In the genomic region with DNA sequence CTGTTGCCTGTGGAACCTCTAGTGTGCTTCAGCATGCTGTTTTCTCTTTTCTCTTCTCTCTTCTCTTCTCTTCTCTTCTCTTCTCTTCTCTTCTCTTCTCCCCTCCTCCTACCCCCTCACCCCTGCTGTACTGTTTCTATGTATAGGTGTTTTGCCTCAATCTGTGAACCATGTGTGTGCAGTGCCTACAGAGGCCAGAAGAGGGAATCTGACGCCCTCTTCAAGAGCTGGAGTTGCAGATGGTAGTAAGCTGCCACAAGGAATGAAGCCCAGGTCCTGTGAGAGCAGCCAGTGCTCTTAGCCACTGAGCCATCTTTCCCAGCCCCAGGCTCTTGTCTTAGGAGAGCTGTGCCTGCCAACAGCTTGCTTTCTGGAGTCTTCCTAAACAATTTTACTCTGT, we compare ENCODE assay signal across 15 mouse cellular contexts. TPM values are rescaled to one million over a fixed set of nuclear protein-coding genes. Genes with fewer than 3 reads are reported as not detected.
DNase-seq lines count a peak whose midpoint lies in the region; ATAC-seq and TF ChIP-seq lines count a peak whose summit lies in the region.
"Had no signal": no experiment of that assay in that cellular context is flagged by ENCODE, and none has a peak within 500 bp of the region (broad histone marks: within the 10 kb centered on the region; RNA-seq: fewer than 3 reads in every experiment).

No protein-coding gene starts in this region.

- in situ Hi-C loops in CH12.LX (cut with MboI; ENCODE audit: low pct_ligation_motif_present, low pct_unique_long_range_greater_than_20kb, low sequenced_read_pairs) = no loop called here

- dilution Hi-C loops in CH12.LX (cut with MboI; ENCODE audit: extremely low pct_ligation_motif_present, extremely low pct_unique_long_range_greater_than_20kb, low sequenced_read_pairs) = no loop called here

- no peak overlapping the region for H3K4me2 ChIP-seq in heart, embryonic 15.5 days
- H3K4me2 ChIP-seq in lung, embryonic 14.5 days = no peak overlapping the region
- no peak overlapping the region for H3K4me2 ChIP-seq in CH12.LX (ENCODE audit: insufficient read depth, low read depth, poor library complexity, severe bottlenecking)
- H3K4me2 ChIP-seq in intestine, embryonic 16.5 days (ENCODE audit: low read depth, low read length) = no peak overlapping the region
- H3K4me2 ChIP-seq: forebrain, embryonic 15.5 days; limb, embryonic 12.5 days had no signal

- H3K27ac ChIP-seq in heart, embryonic 15.5 days = peak overlapping the region; percentile 9; the same call in 1 of the 2 replicates
- no peak overlapping the region for H3K27ac ChIP-seq in lung, embryonic 14.5 days (ENCODE audit: low read depth)
- no peak overlapping the region for H3K27ac ChIP-seq in CH12.LX (ENCODE audit: insufficient read depth, low read depth)
- no peak overlapping the region for H3K27ac ChIP-seq in intestine, embryonic 16.5 days (ENCODE audit: low read length)
- H3K27ac ChIP-seq: forebrain, embryonic 15.5 days; limb, embryonic 12.5 days had no signal

- no peak overlapping the region for H3K9ac ChIP-seq in heart, embryonic 15.5 days
- no peak overlapping the region for H3K9ac ChIP-seq in lung, embryonic 14.5 days
- H3K9ac ChIP-seq in CH12.LX (ENCODE audit: insufficient read depth, low read depth) = no peak overlapping the region
- H3K9ac ChIP-seq in intestine, embryonic 16.5 days (ENCODE audit: low read depth, low read length) = no peak overlapping the region
- H3K9ac ChIP-seq: forebrain, embryonic 15.5 days; limb, embryonic 12.5 days had no signal

- no peak for DNase-seq in heart, postnatal 14 days
- no peak for DNase-seq in lung, embryonic 14.5 days
- no peak for DNase-seq in lung, postnatal 10 days
- peak; percentile 29 for DNase-seq in CH12.LX (ENCODE audit: extremely low read depth)
- no peak for DNase-seq in layer of hippocampus, postnatal 25 days (ENCODE audit: extremely low spot score in 1 of 2, low spot score in 1 of 2)
- DNase-seq: cerebellum, adult 8-10 months; gastrocnemius, postnatal 25 days; kidney, postnatal 14 days; layer of hippocampus, postnatal 36 days; lung, adult 2 months had no signal

- H3K4me1 ChIP-seq in heart, embryonic 15.5 days (replicated peaks) = no peaks in the 10 kb centered on the region
- no peaks in the 10 kb centered on the region for H3K4me1 ChIP-seq in lung, embryonic 14.5 days (ENCODE audit: insufficient read depth)
- H3K4me1 ChIP-seq in CH12.LX (ENCODE audit: control insufficient read depth in 1 of 2, insufficient read depth in 2 of 2) = no peaks in the 10 kb centered on the region
- no peaks in the 10 kb centered on the region for H3K4me1 ChIP-seq in intestine, embryonic 16.5 days (ENCODE audit: control insufficient read depth, insufficient read depth, low read length)
- H3K4me1 ChIP-seq: forebrain, embryonic 15.5 days had no signal

- no peak for TF ChIP-seq POLR2A in CH12.LX (IDR thresholded peaks at IDR 0.05; ENCODE audit: low read depth, low read length)

- TF ChIP-seq EP300 in CH12.LX (IDR thresholded peaks at IDR 0.05; ENCODE audit: low read length) = no peak

- whole genome bisulfite sequencing in heart, embryonic 15.5 days = 42% methylated on average over 1 of the region's 1 CpGs
- WGBS in lung, embryonic 14.5 days = 56% methylated on average over 1 of the region's 1 CpGs
- 55% methylated on average over 1 of the region's 1 CpGs for WGBS in intestine, embryonic 16.5 days

- peak; percentile 38 for TF ChIP-seq RAD21 in CH12.LX (IDR thresholded peaks at IDR 0.05; ENCODE audit: low read depth, low read length)

- H3K27me3 ChIP-seq in heart, embryonic 15.5 days = no peaks in the 10 kb centered on the region
- no peaks in the 10 kb centered on the region for H3K27me3 ChIP-seq in lung, embryonic 14.5 days (ENCODE audit: insufficient read depth, low read length)
- no peaks in the 10 kb centered on the region for H3K27me3 ChIP-seq in CH12.LX (replicated peaks)
- H3K27me3 ChIP-seq in intestine, embryonic 16.5 days (replicated peaks; ENCODE audit: control insufficient read depth, insufficient read depth, low read length) = no peaks in the 10 kb centered on the region
- H3K27me3 ChIP-seq: forebrain, embryonic 15.5 days; limb, embryonic 12.5 days had no signal

- intact Hi-C loops in heart, postnatal 14 days (cut with DNase I) = no loop called here

- no peak overlapping the region for H3K4me3 ChIP-seq in heart, embryonic 15.5 days
- no peak overlapping the region for H3K4me3 ChIP-seq in lung, embryonic 14.5 days (ENCODE audit: low read depth, low read length)
- no peak overlapping the region for H3K4me3 ChIP-seq in CH12.LX (replicated peaks in 1 of 3; ENCODE audit: low read depth in 2 of 3, low read length in 2 of 3, poor library complexity in 1 of 3)
- H3K4me3 ChIP-seq in intestine, embryonic 16.5 days (ENCODE audit: low read length) = no peak overlapping the region
- H3K4me3 ChIP-seq: forebrain, embryonic 15.5 days; limb, embryonic 12.5 days had no signal

- ATAC-seq in heart, embryonic 15.5 days (replicated peaks; ENCODE audit: insufficient number of reproducible peaks, insufficient read depth, low FRiP score, low read depth) = no peak
- no peak for ATAC-seq in lung, embryonic 14.5 days (ENCODE audit: insufficient read depth)
- ATAC-seq in megakaryocyte progenitor cell, adult 5-6 weeks (replicated peaks; ENCODE audit: poor library complexity) = 0 out of 2 replicates have a peak, but pooled peaks have one; percentile 46
- ATAC-seq in intestine, embryonic 16.5 days = no peak
- ATAC-seq: forebrain, embryonic 15.5 days had no signal

- peak; percentile 30; the same call in 1 of the 2 replicates for TF ChIP-seq CTCF in lung, embryonic 14.5 days (IDR thresholded peaks at IDR 0.05; ENCODE audit: low read depth)
- TF ChIP-seq CTCF in CH12.LX (conservative IDR thresholded peaks at IDR 0.05 in 1 of 2, IDR thresholded peaks at IDR 0.05 in 1 of 2; ENCODE audit: low read depth in 2 of 2, low read length in 2 of 2) = peak in 1 of 2 experiments; percentile 49; a peak in 2 of 4 replicates

- H3K79me2 ChIP-seq in CH12.LX (replicated peaks; ENCODE audit: control insufficient read depth, extremely low read depth, insufficient read depth, poor library complexity, severe bottlenecking) = no peaks in the 10 kb centered on the region

- H3K9me3 ChIP-seq in heart, embryonic 15.5 days (replicated peaks) = no peaks in the 10 kb centered on the region
- no peaks in the 10 kb centered on the region for H3K9me3 ChIP-seq in lung, embryonic 14.5 days (ENCODE audit: low read depth, low read length)
- H3K9me3 ChIP-seq in CH12.LX (replicated peaks; ENCODE audit: low read length) = no peaks in the 10 kb centered on the region
- no peaks in the 10 kb centered on the region for H3K9me3 ChIP-seq in intestine, embryonic 16.5 days (ENCODE audit: control insufficient read depth, low read length)
- H3K9me3 ChIP-seq: forebrain, embryonic 15.5 days; limb, embryonic 12.5 days had no signal

- H3K36me3 ChIP-seq in heart, embryonic 15.5 days = peaks cover 71% of the 10 kb centered on the region
- H3K36me3 ChIP-seq in lung, embryonic 14.5 days (ENCODE audit: insufficient read depth) = peaks cover 81% of the 10 kb centered on the region
- peaks cover 58 to 94% of the 10 kb centered on the region in 2 experiments for H3K36me3 ChIP-seq in CH12.LX (replicated peaks in 1 of 2; ENCODE audit: control insufficient read depth in 1 of 2, insufficient read depth in 1 of 2, low read length in 1 of 2)
- H3K36me3 ChIP-seq in intestine, embryonic 16.5 days (ENCODE audit: control insufficient read depth, insufficient read depth, low read length) = peaks cover 18% of the 10 kb centered on the region

TF ChIP-seq in CH12.LX, 34 proteins besides CTCF, POLR2A, EP300 and RAD21:
- TF ChIP-seq SMC3 (IDR thresholded peaks at IDR 0.05; ENCODE audit: low read depth, low read length) (peak; percentile 40), TBP (conservative IDR thresholded peaks at IDR 0.05; ENCODE audit: low read depth, low read length) (no peak)

RNA-seq across cellular contexts. Expression of a gene that starts 12.9 kb away (rescaled TPM):
- 194 and 204 TPM in 2 replicates for polyA plus RNA-seq in heart, embryonic 15.5 days (2015; fragmentation: Nextera tagmentation; extraction: Ambion mirVana)
- total RNA-seq in heart, postnatal 14 days (2021) = 100 to 1,000 TPM; 113 to 115 TPM
- 214 and 218 TPM in 2 replicates for polyA plus RNA-seq in lung, embryonic 14.5 days (2014; fragmentation: Nextera tagmentation; extraction: Ambion mirVana)
- total RNA-seq in CH12.LX (2012; rRNA removed) (139 and 172 TPM in 2 replicates), CH12.LX (2014; rRNA removed) (215 and 224 TPM in 2 replicates)
- polyA plus RNA-seq in CH12.LX (2012; ENCODE audit: insufficient read length, low read depth) = 151 and 160 TPM in 2 replicates
- total RNA-seq in megakaryocyte progenitor cell, adult 5-6 weeks (2015) = 166 and 168 TPM in 2 replicates
- 203 and 225 TPM in 2 replicates for total RNA-seq in megakaryocyte progenitor cell, adult 5-6 weeks (2017)
- total RNA-seq in layer of hippocampus, postnatal 25 days (2021) = 100 to 1,000 TPM; 163 to 201 TPM
- 191 and 204 TPM in 2 replicates for polyA plus RNA-seq in intestine, embryonic 16.5 days (2015; fragmentation: Nextera tagmentation; extraction: Ambion mirVana)
